Comparison of ENCODE assay signal across 8 mouse cellular contexts in the genomic region with DNA sequence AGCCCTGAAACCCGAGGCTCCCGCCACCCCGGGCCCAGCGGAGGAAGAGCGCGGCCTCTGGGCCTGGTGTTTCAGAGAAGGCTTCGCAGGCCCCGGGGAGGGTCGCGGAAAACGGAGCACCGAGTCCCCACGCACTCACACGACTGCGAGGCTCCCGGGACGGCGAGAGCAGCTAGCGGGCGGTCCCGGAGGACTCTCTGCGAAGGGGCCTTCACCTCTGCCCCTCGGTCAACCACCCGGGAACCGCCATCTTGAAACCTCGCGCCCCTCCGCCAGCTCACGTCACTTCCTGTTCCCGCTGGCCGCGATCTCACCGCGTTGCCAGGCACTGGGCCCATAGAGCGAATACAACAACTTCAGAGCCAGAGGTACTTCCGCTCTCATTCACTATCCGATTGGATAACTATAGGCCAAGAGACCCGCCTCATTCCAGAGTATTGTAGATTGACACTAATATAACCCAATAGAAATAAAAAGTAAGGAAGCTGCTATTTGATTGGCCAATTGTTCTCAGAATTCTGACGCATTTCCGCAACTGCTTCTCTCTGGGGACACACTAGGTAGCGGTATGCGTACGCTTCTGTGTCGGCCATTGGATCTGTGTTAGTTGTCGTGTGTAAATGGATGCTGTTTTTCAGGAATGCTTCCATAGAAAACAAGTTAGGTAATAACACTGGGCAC. TPM values are rescaled to one million over a fixed set of nuclear protein-coding genes. Genes with fewer than 3 reads are reported as not detected.
DNase-seq lines count a peak whose midpoint lies in the region; ATAC-seq and TF ChIP-seq lines count a peak whose summit lies in the region.

TSS of gene Wbp11 (minus strand) at position 353 of the 681 bp plus-strand sequence.

- H3K4me3 ChIP-seq in CH12.LX (replicated peaks in 1 of 3; ENCODE audit: low read depth in 2 of 3, low read length in 2 of 3, poor library complexity in 1 of 3): peak within 1 kb of the TSS; percentile 84 to 93 (median 91)
- H3K4me3 ChIP-seq in forebrain, embryonic 11.5 days (ENCODE audit: low read depth, low read length): peak within 1 kb of the TSS; percentile 96
- H3K4me3 ChIP-seq in heart, embryonic 16.5 days (ENCODE audit: low read length): peak within 1 kb of the TSS; percentile 100
- H3K4me3 ChIP-seq in liver, embryonic 15.5 days (replicated peaks): peak within 1 kb of the TSS; percentile 98
- H3K4me3 ChIP-seq in neural tube, embryonic 12.5 days: peak within 1 kb of the TSS; percentile 99

- TF ChIP-seq POLR2A in CH12.LX (IDR thresholded peaks at IDR 0.05; ENCODE audit: low read depth, low read length): peak; percentile 89

- TF ChIP-seq EP300 in CH12.LX (IDR thresholded peaks at IDR 0.05; ENCODE audit: low read length): no peak

- WGBS in forebrain, embryonic 11.5 days: under 1% methylated on average over 45 of the region's 45 CpGs
- under 1% methylated on average over 45 of the region's 45 CpGs for WGBS in heart, embryonic 16.5 days
- under 1% methylated on average over 45 of the region's 45 CpGs for WGBS in liver, embryonic 15.5 days (ENCODE audit: insufficient replicate concordance)
- under 1% methylated on average over 45 of the region's 45 CpGs for WGBS in neural tube, embryonic 12.5 days

- H3K27ac ChIP-seq in CH12.LX (ENCODE audit: insufficient read depth, low read depth): peak within 1 kb of the TSS; percentile 58
- H3K27ac ChIP-seq in forebrain, embryonic 11.5 days (ENCODE audit: low read depth, low read length): 0 out of 2 replicates have a peak within 1 kb of the TSS, but pooled peaks have one; percentile 53
- peak within 1 kb of the TSS; percentile 86 for H3K27ac ChIP-seq in heart, embryonic 16.5 days (ENCODE audit: low read length)
- peak within 1 kb of the TSS; percentile 85 for H3K27ac ChIP-seq in liver, embryonic 15.5 days (replicated peaks)
- H3K27ac ChIP-seq in neural tube, embryonic 12.5 days: 0 out of 2 replicates have a peak within 1 kb of the TSS, but pooled peaks have one; percentile 42

- DNase-seq in CH12.LX (ENCODE audit: extremely low read depth): peak; percentile 98
- peak; percentile 93 for DNase-seq in c-Kit-positive CD71-positive TER-119-negative erythroid progenitor cells, embryonic 14.5 days (ENCODE audit: low read depth)
- peak; percentile 96 for DNase-seq in forebrain, embryonic 11.5 days (ENCODE audit: low spot score)
- DNase-seq in kidney, postnatal 36 days: peak; percentile 96 to 98
- DNase-seq in telencephalon, adult 2 months (ENCODE audit: low read depth, low spot score): peak; percentile 99

- H3K9ac ChIP-seq in CH12.LX (ENCODE audit: insufficient read depth, low read depth): peak within 1 kb of the TSS; percentile 98
- peak within 1 kb of the TSS; percentile 98 for H3K9ac ChIP-seq in forebrain, embryonic 11.5 days (ENCODE audit: low read length)
- H3K9ac ChIP-seq in heart, embryonic 16.5 days (ENCODE audit: low read length): peak within 1 kb of the TSS; percentile 100
- peak within 1 kb of the TSS; percentile 99 for H3K9ac ChIP-seq in liver, embryonic 15.5 days
- peak within 1 kb of the TSS; percentile 97 for H3K9ac ChIP-seq in neural tube, embryonic 12.5 days

- no peak; the same call in 1 of the 2 replicates for TF ChIP-seq RAD21 in CH12.LX (IDR thresholded peaks at IDR 0.05; ENCODE audit: low read depth, low read length)

- H3K36me3 ChIP-seq in CH12.LX (replicated peaks in 1 of 2; ENCODE audit: control insufficient read depth in 1 of 2, insufficient read depth in 1 of 2, low read length in 1 of 2): peaks cover 13 to 23% of the 10 kb centered on the region in 2 experiments
- no peaks in the 10 kb centered on the region; the same call in 1 of the 2 replicates for H3K36me3 ChIP-seq in forebrain, embryonic 11.5 days (ENCODE audit: control insufficient read depth, insufficient read depth, low read length)
- H3K36me3 ChIP-seq in heart, embryonic 16.5 days (ENCODE audit: control insufficient read depth, insufficient read depth): peaks cover 18% of the 10 kb centered on the region
- peaks cover 24% of the 10 kb centered on the region for H3K36me3 ChIP-seq in liver, embryonic 15.5 days (replicated peaks)
- peaks cover 20% of the 10 kb centered on the region for H3K36me3 ChIP-seq in neural tube, embryonic 12.5 days

- H3K79me2 ChIP-seq in CH12.LX (replicated peaks; ENCODE audit: control insufficient read depth, extremely low read depth, insufficient read depth, poor library complexity, severe bottlenecking): peaks cover 49% of the 10 kb centered on the region

- H3K4me2 ChIP-seq in CH12.LX (ENCODE audit: insufficient read depth, low read depth, poor library complexity, severe bottlenecking): peak within 1 kb of the TSS; percentile 100
- H3K4me2 ChIP-seq in forebrain, embryonic 11.5 days (ENCODE audit: low read depth, low read length, severe bottlenecking): peak within 1 kb of the TSS; percentile 75
- H3K4me2 ChIP-seq in heart, embryonic 16.5 days (ENCODE audit: low read depth, low read length): peak within 1 kb of the TSS; percentile 91
- H3K4me2 ChIP-seq in liver, embryonic 15.5 days: peak within 1 kb of the TSS; percentile 74
- peak within 1 kb of the TSS; percentile 75 for H3K4me2 ChIP-seq in neural tube, embryonic 12.5 days (replicated peaks)

- H3K27me3 ChIP-seq in CH12.LX (replicated peaks): no peaks in the 10 kb centered on the region
- H3K27me3 ChIP-seq in forebrain, embryonic 11.5 days (ENCODE audit: control insufficient read depth, insufficient read depth, low read length): no peaks in the 10 kb centered on the region
- H3K27me3 ChIP-seq in heart, embryonic 16.5 days (ENCODE audit: control insufficient read depth, insufficient read depth, low read length): no peaks in the 10 kb centered on the region
- peaks cover 8% of the 10 kb centered on the region; the same call in 1 of the 2 replicates for H3K27me3 ChIP-seq in liver, embryonic 15.5 days
- H3K27me3 ChIP-seq in neural tube, embryonic 12.5 days (replicated peaks): no peaks in the 10 kb centered on the region

- peaks cover 3 to 39% of the 10 kb centered on the region in 2 experiments; a peak in 3 of 4 replicates for H3K4me1 ChIP-seq in CH12.LX (ENCODE audit: control insufficient read depth in 1 of 2, insufficient read depth in 2 of 2)
- H3K4me1 ChIP-seq in forebrain, embryonic 11.5 days (replicated peaks; ENCODE audit: control insufficient read depth, insufficient read depth, low read length): no peaks in the 10 kb centered on the region; the same call in 1 of the 2 replicates
- H3K4me1 ChIP-seq in heart, embryonic 16.5 days (ENCODE audit: control insufficient read depth, insufficient read depth, low read length): peaks cover 4% of the 10 kb centered on the region
- peaks cover 18% of the 10 kb centered on the region for H3K4me1 ChIP-seq in liver, embryonic 15.5 days (replicated peaks)
- peaks cover 5% of the 10 kb centered on the region; the same call in 1 of the 2 replicates for H3K4me1 ChIP-seq in neural tube, embryonic 12.5 days

- H3K9me3 ChIP-seq in CH12.LX (replicated peaks; ENCODE audit: low read length): no peaks in the 10 kb centered on the region
- H3K9me3 ChIP-seq in forebrain, embryonic 11.5 days (ENCODE audit: control insufficient read depth, low read length): no peaks in the 10 kb centered on the region
- H3K9me3 ChIP-seq in heart, embryonic 16.5 days (replicated peaks; ENCODE audit: control insufficient read depth, low read length): no peaks in the 10 kb centered on the region
- H3K9me3 ChIP-seq in liver, embryonic 15.5 days (replicated peaks): no peaks in the 10 kb centered on the region
- no peaks in the 10 kb centered on the region for H3K9me3 ChIP-seq in neural tube, embryonic 12.5 days

- TF ChIP-seq CTCF in CH12.LX (conservative IDR thresholded peaks at IDR 0.05 in 1 of 2, IDR thresholded peaks at IDR 0.05 in 1 of 2; ENCODE audit: low read depth in 2 of 2, low read length in 2 of 2): no peak

- dilution Hi-C loops in CH12.LX (cut with MboI; ENCODE audit: extremely low pct_ligation_motif_present, extremely low pct_unique_long_range_greater_than_20kb, low sequenced_read_pairs): no loop called here

- ATAC-seq in forebrain, embryonic 11.5 days (replicated peaks; ENCODE audit: low FRiP score): peak; percentile 100
- ATAC-seq in heart, embryonic 16.5 days (replicated peaks; ENCODE audit: extremely low read depth, insufficient read depth, low FRiP score): peak; percentile 100
- peak; percentile 100 for ATAC-seq in liver, embryonic 15.5 days (ENCODE audit: insufficient read depth)
- peak; percentile 100 for ATAC-seq in neural tube, embryonic 12.5 days (ENCODE audit: low FRiP score, low read depth)

- in situ Hi-C loops in CH12.LX (cut with MboI; ENCODE audit: low pct_ligation_motif_present, low pct_unique_long_range_greater_than_20kb, low sequenced_read_pairs): no loop called here

TF ChIP-seq in CH12.LX, 34 proteins besides CTCF, POLR2A, EP300 and RAD21 (continues in another document):
- TF ChIP-seq KAT2A (IDR thresholded peaks at IDR 0.05; ENCODE audit: insufficient replicate concordance, low read length) (peak; percentile 93), ZC3H11A (IDR thresholded peaks at IDR 0.05; ENCODE audit: low read depth, low read length) (no peak), USF1 (IDR thresholded peaks at IDR 0.05; ENCODE audit: low read depth, low read length) (no peak), NELFE (IDR thresholded peaks at IDR 0.05; ENCODE audit: low read depth, low read length) (peak; percentile 92), HCFC1 (IDR thresholded peaks at IDR 0.05; ENCODE audit: low read depth, low read length) (peak; percentile 91), UBTF (IDR thresholded peaks at IDR 0.05; ENCODE audit: low read depth, low read length) (peak; percentile 64; the same call in 1 of the 2 replicates), ELF1 (IDR thresholded peaks at IDR 0.05; ENCODE audit: low read depth, low read length) (peak; percentile 89), MAX (IDR thresholded peaks at IDR 0.05; ENCODE audit: low read length) (peak; percentile 86), NRF1 (IDR thresholded peaks at IDR 0.05; ENCODE audit: low read depth, low read length) (peak; percentile 58), GABPA (IDR thresholded peaks at IDR 0.05; ENCODE audit: insufficient replicate concordance, low read depth, low read length) (no peak; the same call in 1 of the 2 replicates), POLR2AphosphoS2 (IDR thresholded peaks at IDR 0.05; ENCODE audit: low read depth, low read length) (peak; percentile 96), ETS1 (conservative IDR thresholded peaks at IDR 0.05; ENCODE audit: low read depth, low read length) (peak; percentile 54; the same call in 1 of the 2 replicates), TCF12 (IDR thresholded peaks at IDR 0.05; ENCODE audit: low read depth, low read length) (peak; percentile 92)

RNA-seq across cellular contexts. Expression of gene Wbp11, which starts in this region (rescaled TPM):
- total RNA-seq in CH12.LX (2012; rRNA removed) (49.1 and 51.3 TPM in 2 replicates), CH12.LX (2014; rRNA removed) (27.7 and 29.5 TPM in 2 replicates)
- polyA plus RNA-seq in CH12.LX (2012; ENCODE audit: insufficient read length, low read depth): 189 and 212 TPM in 2 replicates
- polyA plus RNA-seq in forebrain, embryonic 11.5 days (2014; fragmentation: Nextera tagmentation; extraction: Ambion mirVana): 174 and 191 TPM in 2 replicates
- 64.5 and 77.7 TPM in 2 replicates for polyA plus RNA-seq in heart, embryonic 16.5 days (2015; fragmentation: Nextera tagmentation; extraction: Ambion mirVana)
- polyA plus RNA-seq in liver, embryonic 15.5 days (2015; fragmentation: Nextera tagmentation; extraction: Ambion mirVana): 49.0 and 51.6 TPM in 2 replicates
- 113 and 115 TPM in 2 replicates for polyA plus RNA-seq in neural tube, embryonic 12.5 days (2016; fragmentation: Nextera tagmentation; extraction: Ambion mirVana)

Comparison
In these comparisons a context has a peak if more than half of its experiments do, and no peak if none do; other contexts are left out.
1. Peak in every context shown above with its lines: DNase-seq, ATAC-seq, H3K4me3 ChIP-seq and H3K27ac ChIP-seq.